Mouse (Mus musculus) embryonic fibroblast, embryonic 13.5 days (primary cell): ENCODE data around the gene Adam23.

Experiments
- CTCF ChIP-seq: IDR thresholded peaks from 2 replicates; pipeline ENCODE4 v1.5.1; 2011; ENCODE audit warnings: mild to moderate bottlenecking, control low read depth, low read length, moderate library complexity, borderline replicate concordance; ENCODE audit not compliant: insufficient read depth
- POLR2A ChIP-seq: IDR thresholded peaks from 2 replicates; pipeline ENCODE4 v1.6.1; 2011; ENCODE audit warnings: low read depth, mild to moderate bottlenecking, control low read depth, low read length, moderate library complexity

DNA sequence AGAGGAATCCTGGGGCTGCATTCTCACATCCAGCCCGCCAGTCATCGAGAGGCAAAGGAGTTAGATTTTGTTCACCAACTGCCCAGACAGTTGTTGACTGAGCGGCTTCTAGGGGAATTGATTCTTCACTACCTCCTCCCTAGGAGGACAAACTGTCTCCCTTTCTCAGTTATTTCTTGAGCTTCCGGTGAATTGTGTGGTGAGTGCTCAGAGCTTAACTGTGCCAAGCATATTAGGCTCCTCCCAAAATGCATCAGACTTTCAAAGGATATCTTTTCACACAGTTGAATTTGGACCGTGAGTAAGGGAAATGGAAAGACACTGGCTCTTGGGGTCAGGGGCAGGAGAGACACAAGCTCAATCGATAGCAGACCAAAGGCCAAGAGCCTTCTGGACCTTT lies 39.0 kb downstream of the Adam23 start:
- TF ChIP-seq CTCF (no peak), POLR2A (no peak)
